Mouse (Mus musculus): ENCODE results near the gene Dnajc4.

The Dnajc4 gene

DNA sequence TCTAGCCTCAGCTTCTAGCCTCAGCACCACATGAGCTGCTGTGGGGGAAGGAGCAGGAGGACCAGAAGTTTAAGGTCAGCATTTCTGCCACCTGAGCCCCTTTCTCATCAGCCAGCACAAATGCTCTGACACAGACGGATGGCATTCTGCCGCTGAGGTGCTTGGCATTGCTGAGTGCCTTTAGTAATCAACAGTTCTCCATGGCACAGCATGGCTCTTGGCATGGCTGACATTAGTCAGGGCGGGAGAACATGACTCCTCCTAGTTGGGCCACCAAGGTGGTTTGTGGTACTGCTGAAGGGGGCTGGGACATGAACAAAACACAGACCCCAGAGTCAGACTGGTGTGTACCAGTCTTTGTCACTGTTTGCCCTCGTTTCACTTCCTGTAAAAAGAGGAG, 44.2 kb downstream of the Dnajc4 start:
- DNase-seq (ENCODE audit: low spot score in 2 of 2), result no peak

DNA sequence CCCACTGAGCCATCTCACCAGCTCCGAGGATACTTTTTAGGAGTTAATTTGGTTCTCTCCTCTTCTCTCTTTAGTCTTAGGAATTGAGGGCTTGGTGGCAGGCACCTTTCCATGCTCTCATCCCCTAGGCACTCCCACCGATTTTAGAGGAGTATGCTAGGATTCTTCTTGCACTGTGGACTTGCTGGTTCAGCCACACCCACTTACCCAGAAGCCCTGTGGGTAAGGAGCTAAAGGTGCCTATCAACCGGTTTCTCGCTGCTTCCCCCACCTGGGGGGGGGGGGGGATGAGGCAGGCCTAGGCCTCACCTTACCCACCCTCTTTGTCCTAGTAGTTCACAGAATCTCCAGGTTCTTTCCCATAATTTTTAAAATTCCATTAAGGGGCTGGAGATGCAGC, 44.6 kb downstream of the Dnajc4 start:
- DNase-seq (ENCODE audit: low spot score in 2 of 2), result no peak

DNA sequence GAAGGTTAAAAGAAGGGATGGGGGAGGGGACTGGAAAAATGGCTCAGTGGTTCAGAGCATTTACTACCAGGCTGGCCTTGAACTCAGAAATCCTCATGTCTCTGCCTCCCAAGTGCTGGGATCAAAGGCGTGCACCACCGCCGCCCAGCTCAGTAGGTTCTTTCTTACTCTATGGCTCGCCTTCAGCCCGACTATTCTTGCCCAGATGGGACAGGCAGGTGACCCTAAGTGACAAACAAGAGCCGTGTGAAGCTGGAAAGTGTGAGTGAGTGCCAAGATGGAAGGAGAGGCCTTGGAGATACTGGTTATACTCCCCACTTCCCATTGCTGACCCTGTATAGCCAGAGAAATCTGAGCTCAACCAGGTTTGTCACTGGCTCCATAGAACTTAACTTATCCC, 48.7 kb downstream of the Dnajc4 start:
- DNase-seq (ENCODE audit: low spot score in 2 of 2), result no peak

DNA sequence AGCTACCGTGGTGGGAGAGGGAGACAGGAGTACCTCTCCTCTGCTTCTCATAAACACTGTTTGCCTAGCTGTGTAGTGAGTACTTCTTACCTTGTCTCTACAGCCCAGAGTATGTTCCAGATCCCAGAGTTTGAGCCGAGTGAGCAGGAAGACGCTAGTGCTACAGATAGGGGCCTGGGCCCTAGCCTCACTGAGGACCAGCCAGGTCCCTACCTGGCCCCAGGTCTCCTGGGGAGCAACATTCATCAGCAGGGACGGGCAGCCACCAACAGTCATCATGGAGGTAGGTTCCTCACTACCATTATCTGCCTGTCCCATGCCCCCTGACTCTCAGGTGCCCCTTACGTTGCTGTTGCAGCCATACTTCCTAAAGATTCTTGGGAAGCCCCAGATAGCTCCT, 49.6 kb downstream of the Dnajc4 start:
- DNase-seq (ENCODE audit: low spot score in 2 of 2), result no peak

DNA sequence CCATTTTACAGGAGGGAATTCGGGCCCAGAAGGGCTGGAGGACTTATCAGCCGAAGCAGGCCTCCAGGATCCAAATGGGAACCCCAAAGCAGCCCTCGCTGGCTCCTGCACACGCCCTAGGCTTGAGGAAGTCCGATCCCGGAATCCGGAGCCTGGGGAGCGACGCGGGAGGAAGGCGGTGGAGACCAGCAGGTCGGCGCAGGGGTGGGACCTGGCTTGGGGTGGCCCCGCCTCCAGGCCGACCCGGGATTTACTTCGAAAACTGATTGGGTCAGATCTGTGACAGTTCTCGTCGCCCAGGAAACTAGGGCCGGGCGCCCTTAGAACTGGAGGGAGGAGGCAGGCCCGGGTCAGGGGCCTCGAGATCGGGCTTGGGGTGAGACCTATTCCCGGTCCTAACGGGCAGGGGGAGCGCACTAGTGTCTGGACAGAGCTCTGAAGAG, 50.1 kb downstream of the Dnajc4 start, which contains the start of gene Gpr137:
TSS of gene Gpr137 (minus strand) at position 232 of the 443 bp plus-strand sequence.
- DNase-seq (ENCODE audit: low spot score in 2 of 2), result peak; percentile 90 to 95

DNA sequence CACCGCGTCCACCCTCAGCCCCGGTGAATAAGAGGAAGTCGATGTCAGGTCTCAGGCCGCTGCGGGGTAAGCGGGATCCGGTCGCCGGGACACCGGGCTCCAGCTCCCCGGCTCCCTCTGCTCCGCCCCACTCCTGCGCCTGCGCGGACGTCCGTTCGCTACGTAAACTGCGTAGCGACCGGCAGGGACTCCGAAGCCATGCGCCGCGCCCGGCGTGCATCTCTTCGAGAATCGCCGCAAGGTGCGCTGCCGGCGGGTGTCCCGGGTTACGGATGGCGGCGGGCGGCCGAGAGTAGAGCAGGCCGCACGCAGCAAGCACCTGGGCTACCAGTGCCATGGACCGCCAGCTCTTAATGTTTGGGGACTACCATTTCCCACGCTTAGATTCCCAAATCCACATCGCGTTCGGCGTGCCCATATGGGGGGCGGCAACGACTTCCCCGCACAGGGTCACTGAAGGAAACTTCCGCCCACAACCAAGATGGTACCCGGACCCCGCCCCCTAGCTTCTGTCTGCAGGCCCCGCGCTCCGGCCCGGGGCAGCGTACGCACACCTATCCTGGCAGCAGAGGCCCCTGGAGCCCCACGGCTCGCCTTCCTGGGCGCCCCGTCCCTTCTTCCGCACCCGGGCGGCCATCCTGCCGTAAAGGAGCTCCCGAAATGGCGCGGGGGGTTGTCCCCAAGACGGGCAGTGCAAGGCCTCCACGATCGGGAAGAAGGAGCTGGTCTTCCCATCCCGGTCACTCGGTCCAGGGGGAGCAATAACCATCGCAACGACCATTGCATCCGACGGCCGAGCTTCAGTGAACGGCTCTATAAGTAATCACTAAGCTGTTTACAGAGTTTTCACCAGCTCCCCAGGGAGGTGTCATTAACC, 50.8 kb downstream of the Dnajc4 start, which contains the start of gene Bad:
TSS of gene Bad (plus strand) at position 490 of the 877 bp plus-strand sequence.
- peak; percentile 94 for DNase-seq (ENCODE audit: low spot score in 2 of 2)

DNA sequence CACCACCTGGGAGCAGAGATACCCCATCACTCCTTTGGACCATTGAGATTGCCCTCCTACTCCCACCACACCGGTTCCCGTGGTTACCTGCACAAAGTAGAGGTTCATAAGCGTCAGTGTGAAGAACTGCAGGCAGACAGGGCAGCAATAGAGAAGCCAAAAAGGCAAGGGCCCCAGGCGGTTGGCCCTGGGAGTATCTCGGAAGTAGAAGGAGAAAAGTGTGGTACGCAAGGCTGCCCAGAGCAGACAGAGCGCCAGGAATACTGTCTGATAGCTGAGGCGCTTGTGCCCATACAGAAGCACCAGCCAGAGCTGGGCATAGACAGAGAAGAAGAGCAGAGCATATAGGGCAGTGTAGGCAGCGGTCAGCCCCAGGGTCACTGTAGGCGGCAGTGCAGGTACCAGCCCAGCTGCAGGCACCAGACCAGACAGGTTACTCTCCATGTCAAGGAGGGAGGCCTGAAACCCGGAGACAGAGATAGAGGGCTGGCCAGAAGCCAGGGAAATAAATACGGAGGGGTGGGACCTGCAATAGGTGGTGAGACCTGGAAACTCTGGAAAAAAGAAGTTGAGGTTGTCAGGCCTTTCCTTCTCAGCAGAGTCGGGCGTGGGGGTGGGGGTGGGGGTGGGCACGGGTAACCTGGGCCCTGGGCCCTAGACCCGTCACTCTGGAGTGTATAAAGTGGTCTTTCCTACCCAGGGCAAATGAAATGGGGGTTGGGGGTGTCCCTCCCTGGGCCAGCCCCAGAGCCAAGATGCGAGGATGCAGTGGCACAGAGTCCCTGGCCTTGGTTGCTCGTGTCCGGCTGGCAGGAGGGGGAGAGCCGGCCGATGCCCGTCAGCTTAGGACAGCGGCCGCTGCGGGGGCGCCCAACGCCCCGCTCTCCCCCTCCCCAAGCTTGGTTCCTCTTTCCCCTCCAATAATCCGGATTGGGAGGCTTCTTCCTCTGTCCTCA, 51.7 kb downstream of the Dnajc4 start:
- DNase-seq (ENCODE audit: low spot score in 2 of 2), result no peak

DNA sequence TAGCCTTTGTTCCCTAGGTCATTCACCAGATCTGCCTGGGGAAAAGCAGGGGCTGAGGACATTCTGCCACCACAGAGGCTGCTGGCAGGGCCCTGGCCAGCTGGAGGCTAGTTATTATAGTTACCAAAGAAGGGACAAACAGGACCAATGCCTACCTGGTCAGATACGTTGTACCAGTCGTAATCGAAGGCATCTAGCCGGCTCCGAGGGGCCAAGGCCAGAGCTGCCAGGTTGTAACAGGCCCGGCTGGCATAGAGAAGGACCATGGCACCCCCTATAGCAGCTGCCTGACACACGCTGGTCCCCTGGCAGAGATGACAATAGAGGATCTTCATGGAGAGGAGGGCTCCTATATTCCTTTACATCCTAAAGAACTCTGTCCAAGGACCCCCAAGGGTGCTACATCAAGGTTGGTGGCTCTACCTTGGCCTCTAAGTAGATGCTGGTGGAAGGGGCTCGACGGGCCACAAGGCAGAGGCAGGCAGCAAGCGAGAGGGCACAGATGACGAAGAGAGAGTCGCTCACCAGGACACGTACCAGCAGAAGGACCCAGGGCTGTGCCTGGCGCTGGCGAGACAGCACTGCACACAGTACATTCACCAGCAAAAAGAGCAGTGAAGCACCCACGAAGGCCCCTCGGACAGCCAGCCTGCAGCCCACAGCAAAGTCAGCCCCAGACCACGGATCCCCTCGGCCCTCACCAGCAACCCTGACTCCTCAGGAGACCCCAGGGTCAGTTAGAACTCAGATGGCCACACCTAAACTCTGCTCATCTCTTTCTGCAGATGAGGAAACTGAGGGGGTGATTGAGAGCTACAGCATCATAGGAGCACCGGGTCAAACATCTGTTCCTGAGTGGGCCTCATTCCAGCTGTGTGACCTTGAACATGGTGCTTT, 53.0 kb downstream of the Dnajc4 start:
- DNase-seq (ENCODE audit: low spot score in 2 of 2), result no peak

Data from frontal cortex, postnatal 36 days (tissue).